Mouse (Mus musculus): ENCODE results near the gene Trim7.
"Not testable (repeated sequence)": the region's sequence is repeated elsewhere in the genome, so short reads cannot be mapped to it uniquely, and the experiment has no call there.

Trim7 gene

GRCm38 (mm10) chr11:48825979-48826751 is at the start of gene Trim7, which contains the start of gene Gm12184:
Trim7 (plus strand) TSS chr11:48826140.
Gm12184 (minus strand) TSS chr11:48826655.
- peak in 1 of 2 experiments; percentile 29 for DNase-seq (ENCODE audit: low spot score in 2 of 2)

- no peak for DNase-seq (ENCODE audit: low spot score in 2 of 2)
Measured at GRCm38 (mm10) chr11:48776664-48777063, 49.3 kb upstream of the Trim7 start.

DNA sequence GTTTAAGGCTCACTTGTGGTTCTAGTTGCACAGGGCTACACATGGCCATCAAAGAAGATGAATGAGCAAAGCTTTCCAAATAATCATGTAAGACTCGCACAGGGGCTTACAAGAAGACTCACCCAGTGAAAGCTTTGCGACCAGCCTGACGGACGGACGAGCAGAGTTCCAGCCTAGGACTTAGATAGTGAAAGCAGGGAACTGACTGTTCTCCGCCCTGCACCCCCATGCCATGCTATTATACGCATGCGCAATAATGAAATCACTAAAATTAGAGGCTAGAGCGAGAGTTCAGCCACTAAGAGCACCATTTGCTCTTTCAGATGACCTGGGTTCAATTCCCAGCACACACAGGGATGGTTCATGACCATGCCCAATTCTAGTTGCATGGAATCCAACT is 48.6 kb upstream of the Trim7 start:
- no peak for DNase-seq (ENCODE audit: low spot score in 2 of 2)

DNA sequence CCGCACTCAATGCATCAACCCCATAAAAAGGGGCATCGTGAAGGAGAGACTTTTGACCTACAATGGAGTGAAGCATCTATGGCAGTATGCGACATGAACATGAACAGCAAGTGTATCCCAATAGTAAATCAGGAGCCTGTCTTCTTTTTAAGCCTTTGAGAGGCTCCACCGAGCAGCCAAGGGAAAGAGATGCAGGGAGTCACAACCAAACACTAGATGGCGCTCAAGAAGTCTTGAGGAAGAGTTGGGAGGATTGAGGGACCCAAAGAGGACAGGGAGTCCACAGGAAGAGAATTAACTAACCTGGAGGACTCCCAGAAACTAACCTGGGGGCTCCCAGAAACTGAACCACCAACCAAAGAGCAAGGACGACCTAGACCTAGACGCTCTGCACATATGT is 46.5 kb upstream of the Trim7 start:
- no peak for DNase-seq (ENCODE audit: low spot score in 2 of 2)

DNA sequence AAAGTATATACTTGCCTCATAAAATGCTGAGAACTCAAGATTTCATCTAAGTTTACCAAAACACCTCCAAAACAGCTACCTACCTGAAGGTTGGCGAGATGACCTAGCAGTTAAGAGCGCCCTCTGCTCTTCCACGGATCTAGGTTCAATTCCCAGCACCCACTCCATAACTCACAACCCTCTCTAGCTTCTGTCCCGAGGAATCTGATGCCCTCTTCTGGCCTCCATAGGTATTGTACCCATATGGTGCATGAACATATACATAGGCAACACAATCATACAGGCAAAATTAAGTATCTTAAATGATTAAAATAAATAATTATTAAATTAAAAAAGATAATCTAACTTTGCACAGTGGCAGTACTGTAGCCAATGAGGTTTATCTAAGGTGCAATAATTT is 43.7 kb upstream of the Trim7 start:
- DNase-seq (ENCODE audit: low spot score in 2 of 2) = no peak

DNA sequence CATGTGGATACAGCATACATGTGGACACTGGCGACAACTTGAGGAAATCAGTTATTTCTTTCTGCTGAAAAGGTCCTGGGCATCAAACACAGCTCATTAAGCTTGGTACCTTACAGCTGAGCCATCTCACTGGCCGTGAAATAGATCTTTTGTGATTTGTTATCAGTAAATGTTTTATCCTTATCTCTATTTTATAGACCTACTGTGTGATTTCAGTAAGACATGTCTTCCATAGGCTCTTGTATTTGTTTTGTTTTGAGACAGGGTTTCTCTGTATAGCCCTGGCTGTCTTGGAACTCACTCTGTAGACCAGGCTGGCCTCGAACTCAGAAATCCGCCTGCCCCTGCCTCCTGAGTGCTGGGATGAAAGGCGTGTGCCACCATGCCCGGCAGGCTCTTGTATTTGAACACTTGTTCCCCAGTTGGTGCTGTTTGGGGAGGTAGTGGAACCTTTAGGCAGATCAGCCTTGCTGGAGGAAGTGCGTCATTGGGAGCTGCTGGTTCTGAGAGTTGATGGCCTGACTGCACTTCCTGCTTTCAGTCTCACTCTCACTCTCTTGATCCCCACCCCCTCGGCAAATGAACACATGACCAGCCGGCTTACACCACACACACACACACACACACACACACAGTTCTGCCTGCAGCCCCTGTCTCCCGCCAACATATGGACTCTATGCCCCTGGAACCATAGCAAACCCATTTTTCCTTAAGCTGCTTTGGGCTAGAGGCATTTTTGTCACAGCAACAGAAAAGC is 38.3 kb upstream of the Trim7 start:
- peak in 1 of 2 experiments; percentile 24 for DNase-seq (ENCODE audit: low spot score in 2 of 2)

DNA sequence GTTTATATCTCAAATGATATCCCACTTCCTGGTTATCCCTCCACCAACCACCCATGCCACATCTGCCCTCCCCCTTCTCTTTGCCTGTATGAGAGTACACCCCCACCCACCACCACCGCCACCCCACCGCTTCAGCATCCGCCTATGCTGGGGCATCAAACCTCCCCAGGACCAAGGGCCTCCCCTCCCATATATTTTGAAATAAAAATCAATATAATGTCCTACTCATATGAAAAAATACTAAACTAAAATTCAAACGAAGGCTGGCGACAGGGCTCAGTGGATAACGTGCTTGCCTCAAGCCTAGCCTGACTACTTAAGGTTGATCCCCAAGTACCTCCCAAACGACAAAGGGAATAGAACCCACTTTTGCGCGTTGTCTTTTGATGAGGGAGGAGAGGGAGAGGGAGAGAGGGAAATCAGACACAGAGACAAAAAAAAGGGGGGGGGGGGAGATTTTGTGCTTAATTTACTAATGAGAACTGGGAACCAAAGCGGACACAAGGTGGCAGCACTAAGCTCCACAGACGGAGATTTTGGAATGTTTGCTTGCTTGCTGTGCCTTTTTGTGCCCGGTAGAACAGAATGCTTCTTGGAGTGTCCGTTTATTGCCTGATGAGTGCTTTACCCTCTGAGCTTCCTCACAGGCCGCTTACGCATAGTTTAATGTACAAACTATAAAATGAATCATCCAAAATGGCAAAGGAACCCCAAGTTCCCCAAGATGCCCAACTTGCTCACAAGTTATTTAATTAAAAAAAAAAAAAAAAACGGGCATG is 37.4 kb upstream of the Trim7 start:
- DNase-seq (ENCODE audit: low spot score in 2 of 2) = peak; percentile 36 to 49

DNA sequence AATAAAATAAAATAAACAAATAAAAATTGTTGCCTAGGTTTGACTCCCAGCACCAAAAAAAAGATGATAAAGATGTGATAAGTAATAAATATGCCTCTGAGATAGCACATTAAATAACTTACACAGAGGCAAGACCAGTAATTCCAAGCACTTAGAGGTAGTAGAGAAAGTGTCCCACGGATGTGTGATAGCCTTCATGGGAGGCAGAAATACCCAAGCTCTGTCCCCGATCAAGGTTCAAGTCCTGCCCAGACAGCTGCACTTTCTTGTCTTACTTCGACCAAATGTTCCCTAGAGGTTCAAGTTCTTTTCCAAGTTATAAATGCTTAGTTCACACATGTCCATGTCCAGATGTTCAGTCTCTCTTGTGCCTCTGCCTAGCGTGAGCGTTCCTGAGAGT is 36.7 kb upstream of the Trim7 start:
- no peak for DNase-seq (ENCODE audit: low spot score in 2 of 2)

DNA sequence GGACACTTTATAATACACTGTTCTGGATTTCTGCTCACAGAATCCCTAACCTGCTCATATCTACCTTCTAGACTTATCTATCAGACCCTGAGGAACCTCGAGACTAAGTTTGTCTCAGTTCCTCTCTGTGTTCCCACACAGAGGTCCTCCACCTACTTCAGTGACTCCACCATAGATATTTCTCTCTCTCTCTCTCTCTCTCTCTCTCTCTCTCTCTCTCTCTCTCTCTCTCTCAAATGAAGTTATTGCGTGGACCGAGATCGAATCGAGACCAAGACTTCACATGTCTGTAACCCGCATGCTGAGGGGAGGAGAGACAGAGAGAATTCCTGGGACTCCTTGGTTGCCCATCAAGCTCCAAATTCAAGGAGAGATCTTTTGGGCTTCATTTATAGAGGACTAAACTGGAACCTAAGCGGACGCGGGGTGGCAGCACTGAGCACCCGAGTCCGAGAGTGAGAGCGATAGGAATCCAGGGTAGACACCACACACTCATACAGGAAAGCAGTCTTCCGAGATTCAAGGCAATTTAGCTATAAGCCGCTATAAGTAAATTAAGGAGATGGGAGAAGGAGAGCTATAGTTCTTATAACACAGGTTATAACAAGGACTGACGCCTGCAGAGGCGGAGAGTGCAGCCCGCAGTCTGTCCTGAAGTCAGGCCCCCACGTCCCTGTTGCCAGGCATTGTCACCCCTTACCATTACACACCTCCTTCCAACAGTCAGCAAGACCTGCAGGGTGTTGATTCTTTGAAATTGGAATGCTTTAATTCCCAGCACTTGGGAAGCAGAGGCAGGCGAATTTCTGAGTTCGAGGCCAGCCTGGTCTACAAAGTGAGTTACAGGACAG is 35.7 kb upstream of the Trim7 start:
- peak; percentile 69 to 70 for DNase-seq (ENCODE audit: low spot score in 2 of 2)

- no peak for DNase-seq (ENCODE audit: low spot score in 2 of 2)
Measured at GRCm38 (mm10) chr11:48790946-48791345, 35.0 kb upstream of the Trim7 start.

DNA sequence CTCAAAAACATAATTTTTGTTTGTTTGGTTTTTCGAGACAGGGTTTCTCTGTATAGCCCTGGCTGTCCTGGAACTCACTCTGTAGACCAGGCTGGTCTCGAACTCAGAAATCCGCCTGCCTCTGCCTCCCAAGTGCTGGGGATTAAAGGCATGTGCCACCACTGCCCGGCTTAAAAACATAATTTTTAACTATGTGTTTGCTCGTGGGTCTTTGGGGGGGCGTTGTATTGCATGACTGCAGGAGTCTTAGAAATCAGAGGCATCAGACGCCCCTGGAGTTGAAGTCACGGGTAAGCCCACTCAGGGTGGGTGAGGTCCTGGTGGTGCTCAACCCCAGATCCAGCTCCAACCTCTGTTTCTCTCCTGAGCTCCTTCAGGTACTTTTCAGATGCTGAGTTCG is 34.0 kb upstream of the Trim7 start:
- not testable (repeated sequence) for DNase-seq (ENCODE audit: low spot score in 2 of 2)

DNA sequence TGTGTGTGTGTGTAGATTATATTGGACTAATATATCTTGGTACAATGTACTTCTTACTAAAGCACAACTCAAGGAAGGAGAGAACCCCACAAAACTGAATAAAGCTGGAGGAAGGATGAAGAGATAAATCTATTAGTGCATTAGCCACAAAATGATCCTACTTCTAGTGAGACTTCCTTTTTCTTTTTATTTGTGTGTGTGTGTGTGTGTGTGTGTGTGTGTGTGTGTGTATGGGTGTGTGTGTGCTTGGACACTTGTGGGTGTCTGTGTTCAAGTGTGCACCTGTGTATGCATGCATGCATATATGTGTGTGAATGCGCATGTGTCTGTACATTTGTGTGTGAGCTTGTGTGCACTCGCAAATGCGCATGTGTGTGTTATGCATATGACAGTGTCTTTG is 32.8 kb upstream of the Trim7 start:
- DNase-seq (ENCODE audit: low spot score in 2 of 2) = no peak

GRCm38 (mm10) chr11:48795221-48795620 is 30.7 kb upstream of the Trim7 start:
- no peak for DNase-seq (ENCODE audit: low spot score in 2 of 2)

- no peak for DNase-seq (ENCODE audit: low spot score in 2 of 2)
Measured at GRCm38 (mm10) chr11:48796290-48796689, 29.6 kb upstream of the Trim7 start.

GRCm38 (mm10) chr11:48797287-48797686 is 28.7 kb upstream of the Trim7 start:
- no peak for DNase-seq (ENCODE audit: low spot score in 2 of 2)

DNA sequence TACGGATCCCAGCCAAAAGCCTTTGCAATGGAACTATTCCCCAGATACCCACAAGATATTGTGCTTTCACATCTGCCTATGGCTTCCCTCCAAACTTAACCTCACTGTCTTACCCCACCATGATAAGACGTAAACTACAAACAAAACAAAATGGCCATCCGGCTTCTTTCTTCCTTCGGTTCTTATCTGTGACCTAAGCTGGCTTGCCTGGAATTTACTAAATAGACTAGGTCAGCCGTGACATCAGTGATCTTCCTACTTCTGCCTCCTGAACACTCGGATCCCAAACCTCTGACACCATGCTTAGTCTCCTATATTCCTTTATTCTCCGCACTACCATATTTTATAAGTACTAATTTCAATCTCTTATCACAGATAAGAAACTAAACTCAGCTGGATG is 27.6 kb upstream of the Trim7 start:
- DNase-seq (ENCODE audit: low spot score in 2 of 2) = no peak

GRCm38 (mm10) chr11:48798984-48799920 is 26.7 kb upstream of the Trim7 start:
- DNase-seq (ENCODE audit: low spot score in 2 of 2) = no peak

DNA sequence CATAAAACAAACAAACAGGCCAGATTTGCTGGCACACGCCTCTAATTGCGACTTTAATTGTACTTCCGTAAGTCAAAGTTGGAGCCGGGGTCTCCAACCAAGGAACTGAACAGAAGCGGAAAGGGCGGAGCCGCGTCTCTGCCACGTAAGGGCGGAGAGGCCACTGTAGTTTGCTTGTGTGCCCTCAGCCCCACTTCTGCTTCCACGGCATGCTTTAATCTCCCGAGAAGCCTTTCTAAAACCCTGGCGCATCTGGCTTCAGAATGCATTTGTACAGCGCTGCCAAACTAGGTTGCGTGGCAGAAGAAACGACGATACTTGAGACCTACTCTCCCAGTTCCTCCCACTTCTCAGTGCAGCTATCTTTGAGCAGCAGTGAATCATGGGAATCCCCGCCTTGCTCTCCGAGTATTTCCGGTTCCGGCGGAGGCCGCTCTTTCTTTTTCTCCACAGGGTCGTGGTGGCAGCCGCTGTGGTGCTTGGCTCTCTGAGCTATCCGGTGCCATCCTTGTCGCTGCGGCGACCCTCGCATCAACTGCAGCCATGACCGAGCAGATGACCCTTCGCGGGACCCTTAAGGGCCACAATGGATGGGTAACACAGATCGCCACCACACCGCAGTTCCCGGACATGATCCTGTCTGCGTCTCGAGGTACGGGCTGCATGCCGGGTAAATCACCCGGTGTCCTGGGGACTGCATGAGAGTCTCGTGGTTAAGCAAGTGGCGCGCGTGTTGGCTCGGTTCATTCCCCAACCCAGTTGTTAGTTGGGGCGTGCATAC is 25.8 kb upstream of the Trim7 start, which contains the start of gene Rack1:
Rack1 (plus strand) TSS at position 412 of the 781 bp plus-strand sequence.
- peak; percentile 86 to 89 for DNase-seq (ENCODE audit: low spot score in 2 of 2)
